Mouse (Mus musculus): Measurements from ENCODE around the gene Orc5. TPM values are rescaled to one million over a fixed set of nuclear protein-coding genes. Genes with fewer than 3 reads are reported as not detected.

Orc5 gene
- total and polyA plus RNA-seq, 3 experiments, result 27.4 to 76.5 (median 47.8) TPM

DNA sequence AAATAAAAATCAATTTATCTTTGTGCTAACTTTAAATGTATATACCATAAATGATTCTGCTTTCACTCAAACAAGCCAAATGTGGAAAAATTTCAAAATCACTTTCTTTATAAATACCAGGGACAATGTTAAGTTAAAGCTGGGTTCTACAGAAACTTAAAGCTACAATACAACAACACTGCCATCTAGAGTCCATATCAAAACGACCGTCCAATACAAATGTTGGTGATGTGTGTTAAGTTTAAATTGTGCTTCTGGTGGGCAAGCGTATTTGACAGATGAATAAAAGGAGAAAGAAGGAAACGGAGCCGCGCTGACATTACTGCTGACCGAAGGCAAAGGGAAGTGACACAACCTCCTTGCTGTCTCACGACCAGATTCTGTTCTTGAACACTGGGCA lies 38.4 kb downstream of the Orc5 start:
- Histone ChIP-seq H3K27ac (ENCODE audit: insufficient read depth, low read depth) (no peak overlapping the region), H3K36me3 (replicated peaks in 1 of 2; ENCODE audit: control insufficient read depth in 1 of 2, insufficient read depth in 1 of 2, low read length in 1 of 2) (peaks cover 11 to 48% of the 10 kb centered on the region in 2 experiments), H3K79me2 (replicated peaks; ENCODE audit: control insufficient read depth, extremely low read depth, insufficient read depth, poor library complexity, severe bottlenecking) (no peaks in the 10 kb centered on the region), H3K9me3 (replicated peaks; ENCODE audit: low read length) (no peaks in the 10 kb centered on the region), H3K4me2 (ENCODE audit: insufficient read depth, low read depth, poor library complexity, severe bottlenecking) (no peak overlapping the region), H3K4me3 (replicated peaks in 1 of 3; ENCODE audit: low read depth in 2 of 3, low read length in 2 of 3, poor library complexity in 1 of 3) (no peak overlapping the region), H3K27me3 (replicated peaks) (no peaks in the 10 kb centered on the region), H3K9ac (ENCODE audit: insufficient read depth, low read depth) (no peak overlapping the region), H3K4me1 (ENCODE audit: control insufficient read depth in 1 of 2, insufficient read depth in 2 of 2) (no peaks in the 10 kb centered on the region)
- dilution Hi-C loops (cut with MboI; ENCODE audit: extremely low pct_ligation_motif_present, extremely low pct_unique_long_range_greater_than_20kb, low sequenced_read_pairs) (no loop called here), in situ Hi-C loops (cut with MboI; ENCODE audit: low pct_ligation_motif_present, low pct_unique_long_range_greater_than_20kb, low sequenced_read_pairs) (no loop called here)
- TF ChIP-seq RAD21 (IDR thresholded peaks at IDR 0.05; ENCODE audit: low read depth, low read length) (peak; percentile 54), ZKSCAN1 (IDR thresholded peaks at IDR 0.05; ENCODE audit: borderline replicate concordance, low read depth, low read length) (no peak), CTCF (conservative IDR thresholded peaks at IDR 0.05 in 1 of 2, IDR thresholded peaks at IDR 0.05 in 1 of 2; ENCODE audit: low read depth in 2 of 2, low read length in 2 of 2) (peak in 1 of 2 experiments; percentile 52; a peak in 2 of 4 replicates), ELF1 (IDR thresholded peaks at IDR 0.05; ENCODE audit: low read depth, low read length) (no peak)
- DNase-seq (ENCODE audit: extremely low read depth), result peak; percentile 14

DNA sequence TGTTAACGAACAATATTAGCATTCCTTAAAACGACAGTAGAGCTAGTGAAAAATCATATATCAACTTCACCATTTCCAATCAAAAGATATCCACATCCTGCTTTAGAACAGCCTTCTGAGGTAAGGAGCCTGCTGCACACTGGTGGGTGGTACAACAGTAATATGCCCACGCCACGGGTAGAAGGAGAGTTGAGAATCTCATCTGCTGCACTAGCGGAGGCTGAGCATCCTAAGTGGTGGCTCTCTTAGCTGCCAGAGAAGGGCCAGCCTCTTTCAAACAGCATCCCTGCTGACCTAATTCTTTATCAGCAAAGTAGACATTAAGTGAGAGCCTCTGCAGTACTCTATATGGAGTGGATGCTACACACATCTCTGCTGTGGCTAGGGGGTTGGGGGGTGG lies 41.7 kb downstream of the Orc5 start:
- Histone ChIP-seq H3K4me1 (ENCODE audit: control insufficient read depth in 1 of 2, insufficient read depth in 2 of 2) (no peaks in the 10 kb centered on the region), H3K9me3 (replicated peaks; ENCODE audit: low read length) (no peaks in the 10 kb centered on the region), H3K4me3 (replicated peaks in 1 of 3; ENCODE audit: low read depth in 2 of 3, low read length in 2 of 3, poor library complexity in 1 of 3) (no peak overlapping the region), H3K9ac (ENCODE audit: insufficient read depth, low read depth) (no peak overlapping the region), H3K27me3 (replicated peaks) (no peaks in the 10 kb centered on the region), H3K79me2 (replicated peaks; ENCODE audit: control insufficient read depth, extremely low read depth, insufficient read depth, poor library complexity, severe bottlenecking) (no peaks in the 10 kb centered on the region), H3K4me2 (ENCODE audit: insufficient read depth, low read depth, poor library complexity, severe bottlenecking) (no peak overlapping the region), H3K27ac (ENCODE audit: insufficient read depth, low read depth) (no peak overlapping the region), H3K36me3 (replicated peaks in 1 of 2; ENCODE audit: control insufficient read depth in 1 of 2, insufficient read depth in 1 of 2, low read length in 1 of 2) (peaks cover 13 to 50% of the 10 kb centered on the region in 2 experiments)
- TF ChIP-seq TCF12 (IDR thresholded peaks at IDR 0.05; ENCODE audit: low read depth, low read length) (no peak), KAT2A (IDR thresholded peaks at IDR 0.05; ENCODE audit: insufficient replicate concordance, low read length) (no peak), SMC3 (IDR thresholded peaks at IDR 0.05; ENCODE audit: low read depth, low read length) (no peak), ZKSCAN1 (IDR thresholded peaks at IDR 0.05; ENCODE audit: borderline replicate concordance, low read depth, low read length) (no peak), USF1 (IDR thresholded peaks at IDR 0.05; ENCODE audit: low read depth, low read length) (no peak), ZMIZ1 (IDR thresholded peaks at IDR 0.05; ENCODE audit: low read depth, low read length) (no peak), IRF4 (IDR thresholded peaks at IDR 0.05; ENCODE audit: low read depth, low read length) (no peak), CHD1 (IDR thresholded peaks at IDR 0.05; ENCODE audit: low read depth, low read length) (no peak)
- no peak for DNase-seq (ENCODE audit: extremely low read depth)
- dilution Hi-C loops (cut with MboI; ENCODE audit: extremely low pct_ligation_motif_present, extremely low pct_unique_long_range_greater_than_20kb, low sequenced_read_pairs) (no loop called here), in situ Hi-C loops (cut with MboI; ENCODE audit: low pct_ligation_motif_present, low pct_unique_long_range_greater_than_20kb, low sequenced_read_pairs) (no loop called here)

DNA sequence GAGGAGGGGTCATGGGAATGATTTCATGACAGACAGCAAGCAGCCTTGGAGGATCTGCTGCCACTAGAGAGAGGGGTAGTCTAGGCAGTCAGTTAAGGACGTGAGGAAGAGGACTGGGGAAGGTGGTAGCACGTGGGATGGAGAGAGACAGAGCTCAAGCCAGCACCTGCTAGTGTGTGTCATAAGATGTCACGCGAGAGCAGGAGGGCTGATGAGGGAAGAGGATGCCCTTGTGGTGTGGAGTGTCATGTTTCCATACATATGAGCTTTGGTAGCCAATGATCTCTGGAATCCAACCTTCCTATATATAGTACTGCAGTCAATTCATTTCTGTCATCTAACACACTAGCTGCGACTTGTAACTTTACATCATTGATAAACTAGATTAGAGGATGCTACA lies 50.8 kb downstream of the Orc5 start:
- Histone ChIP-seq H3K4me3 (replicated peaks in 1 of 3; ENCODE audit: low read depth in 2 of 3, low read length in 2 of 3, poor library complexity in 1 of 3) (no peak overlapping the region), H3K27ac (ENCODE audit: insufficient read depth, low read depth) (no peak overlapping the region), H3K9me3 (replicated peaks; ENCODE audit: low read length) (no peaks in the 10 kb centered on the region), H3K4me1 (ENCODE audit: control insufficient read depth in 1 of 2, insufficient read depth in 2 of 2) (no peaks in the 10 kb centered on the region), H3K36me3 (replicated peaks in 1 of 2; ENCODE audit: control insufficient read depth in 1 of 2, insufficient read depth in 1 of 2, low read length in 1 of 2) (peaks cover 26 to 47% of the 10 kb centered on the region in 2 experiments), H3K4me2 (ENCODE audit: insufficient read depth, low read depth, poor library complexity, severe bottlenecking) (no peak overlapping the region), H3K27me3 (replicated peaks) (no peaks in the 10 kb centered on the region), H3K79me2 (replicated peaks; ENCODE audit: control insufficient read depth, extremely low read depth, insufficient read depth, poor library complexity, severe bottlenecking) (no peaks in the 10 kb centered on the region), H3K9ac (ENCODE audit: insufficient read depth, low read depth) (no peak overlapping the region)
- TF ChIP-seq USF1 (IDR thresholded peaks at IDR 0.05; ENCODE audit: low read depth, low read length), result no peak
- no peak for TF ChIP-seq MXI1 (IDR thresholded peaks at IDR 0.05; ENCODE audit: low read depth, low read length)
- TF ChIP-seq ZC3H11A (IDR thresholded peaks at IDR 0.05; ENCODE audit: low read depth, low read length), result no peak
- no peak for TF ChIP-seq POLR2AphosphoS2 (IDR thresholded peaks at IDR 0.05; ENCODE audit: low read depth, low read length)
- no peak for TF ChIP-seq MAZ (IDR thresholded peaks at IDR 0.05; ENCODE audit: low read depth, low read length)
- TF ChIP-seq CHD1 (IDR thresholded peaks at IDR 0.05; ENCODE audit: low read depth, low read length), result no peak
- TF ChIP-seq TBP (conservative IDR thresholded peaks at IDR 0.05; ENCODE audit: low read depth, low read length), result no peak
- TF ChIP-seq SMC3 (IDR thresholded peaks at IDR 0.05; ENCODE audit: low read depth, low read length), result no peak
- TF ChIP-seq HCFC1 (IDR thresholded peaks at IDR 0.05; ENCODE audit: low read depth, low read length), result no peak
- no peak for TF ChIP-seq MEF2A (IDR thresholded peaks at IDR 0.05; ENCODE audit: borderline replicate concordance, low read depth, low read length)
- TF ChIP-seq PAX5 (IDR thresholded peaks at IDR 0.05; ENCODE audit: low read length), result no peak
- TF ChIP-seq ETS1 (conservative IDR thresholded peaks at IDR 0.05; ENCODE audit: low read depth, low read length), result no peak
- no peak for TF ChIP-seq TCF12 (IDR thresholded peaks at IDR 0.05; ENCODE audit: low read depth, low read length)
- dilution Hi-C loops (cut with MboI; ENCODE audit: extremely low pct_ligation_motif_present, extremely low pct_unique_long_range_greater_than_20kb, low sequenced_read_pairs) (no loop called here), in situ Hi-C loops (cut with MboI; ENCODE audit: low pct_ligation_motif_present, low pct_unique_long_range_greater_than_20kb, low sequenced_read_pairs) (no loop called here)
- DNase-seq (ENCODE audit: extremely low read depth), result no peak

Data from CH12.LX (cell line).